In genomic region chr9:108826700-108827340, GRCm38 (mm10) we compare ENCODE assay signal across 8 mouse cellular contexts. TPM values are rescaled to one million over a fixed set of nuclear protein-coding genes. Genes with fewer than 3 reads are reported as not detected.
A peak's percentile ranks its signal among the peaks of the same experiment; 100 is the strongest.
DNase-seq lines count a peak whose midpoint lies in the region; ATAC-seq and TF ChIP-seq lines count a peak whose summit lies in the region.

No protein-coding gene starts in this region.

- no peak overlapping the region for H3K9ac ChIP-seq in CH12.LX (ENCODE audit: insufficient read depth, low read depth)
- H3K9ac ChIP-seq in heart, postnatal 0 days (replicated peaks; ENCODE audit: low read depth, low read length): no peak overlapping the region
- no peak overlapping the region for H3K9ac ChIP-seq in lung, postnatal 0 days (replicated peaks; ENCODE audit: low read depth)

- peaks cover 24% of the 10 kb centered on the region for H3K9me3 ChIP-seq in CH12.LX (replicated peaks; ENCODE audit: low read length)
- no peaks in the 10 kb centered on the region for H3K9me3 ChIP-seq in heart, postnatal 0 days (replicated peaks; ENCODE audit: control insufficient read depth, low read length)
- no peaks in the 10 kb centered on the region for H3K9me3 ChIP-seq in lung, postnatal 0 days (ENCODE audit: low read length)

- H3K4me3 ChIP-seq in CH12.LX (replicated peaks in 1 of 3; ENCODE audit: low read depth in 2 of 3, low read length in 2 of 3, poor library complexity in 1 of 3): no peak overlapping the region
- peak overlapping the region; percentile 35 for H3K4me3 ChIP-seq in heart, postnatal 0 days (ENCODE audit: low read depth, low read length)
- H3K4me3 ChIP-seq in lung, postnatal 0 days (ENCODE audit: low read depth, low read length): peak overlapping the region; percentile 31
- peak overlapping the region; percentile 86 for H3K4me3 ChIP-seq in olfactory bulb, adult 2 months (ENCODE audit: insufficient read depth, low read depth, low read length)
- H3K4me3 ChIP-seq in thymus, adult 2 months (ENCODE audit: control insufficient read depth, insufficient read depth, low read length): peak overlapping the region; percentile 12

- no peaks in the 10 kb centered on the region for H3K36me3 ChIP-seq in CH12.LX (replicated peaks in 1 of 2; ENCODE audit: control insufficient read depth in 1 of 2, insufficient read depth in 1 of 2, low read length in 1 of 2)
- H3K36me3 ChIP-seq in heart, postnatal 0 days (replicated peaks; ENCODE audit: control insufficient read depth, insufficient read depth, low read length): no peaks in the 10 kb centered on the region
- no peaks in the 10 kb centered on the region for H3K36me3 ChIP-seq in lung, postnatal 0 days (ENCODE audit: insufficient read depth, low read length)
- no peaks in the 10 kb centered on the region for H3K36me3 ChIP-seq in thymus, adult 2 months (ENCODE audit: control insufficient read depth, insufficient read depth, low read length)

- peak; percentile 67; the same call in 1 of the 2 replicates for ATAC-seq in erythroid progenitor cell, adult 5-6 weeks (replicated peaks; ENCODE audit: low FRiP score, poor library complexity, severe bottlenecking)
- peak; percentile 71 for ATAC-seq in heart, postnatal 0 days (ENCODE audit: insufficient read depth, low read depth)
- peak; percentile 74 for ATAC-seq in lung, postnatal 0 days

- no peak for TF ChIP-seq CTCF in CH12.LX (conservative IDR thresholded peaks at IDR 0.05 in 1 of 2, IDR thresholded peaks at IDR 0.05 in 1 of 2; ENCODE audit: low read depth in 2 of 2, low read length in 2 of 2)
- no peak for TF ChIP-seq CTCF in brain, embryonic 14.5 days (IDR thresholded peaks at IDR 0.05; ENCODE audit: borderline replicate concordance, extremely low read depth, insufficient read depth, insufficient read length)
- TF ChIP-seq CTCF in heart, postnatal 0 days (IDR thresholded peaks at IDR 0.05; ENCODE audit: low read depth): no peak
- TF ChIP-seq CTCF in lung, postnatal 0 days (IDR thresholded peaks at IDR 0.05): no peak
- no peak for TF ChIP-seq CTCF in olfactory bulb, adult 2 months (IDR thresholded peaks at IDR 0.05; ENCODE audit: insufficient read depth, low read depth, low read length)
- no peak for TF ChIP-seq CTCF in thymus, adult 2 months (IDR thresholded peaks at IDR 0.05; ENCODE audit: borderline replicate concordance, control insufficient read depth, extremely low read depth, insufficient read depth, low read length, poor library complexity)

- no peaks in the 10 kb centered on the region for H3K79me2 ChIP-seq in CH12.LX (replicated peaks; ENCODE audit: control insufficient read depth, extremely low read depth, insufficient read depth, poor library complexity, severe bottlenecking)

- H3K4me2 ChIP-seq in CH12.LX (ENCODE audit: insufficient read depth, low read depth, poor library complexity, severe bottlenecking): no peak overlapping the region
- H3K4me2 ChIP-seq in heart, postnatal 0 days (ENCODE audit: low read depth, low read length): peak overlapping the region; percentile 58
- peak overlapping the region; percentile 63 for H3K4me2 ChIP-seq in lung, postnatal 0 days (replicated peaks; ENCODE audit: low read depth, low read length)

- 3% methylated on average over 39 of the region's 39 CpGs for WGBS in heart, postnatal 0 days
- WGBS in lung, postnatal 0 days: 2% methylated on average over 38 of the region's 39 CpGs
- WGBS in olfactory bulb, adult 2 months: 2% methylated on average over 39 of the region's 39 CpGs
- whole genome bisulfite sequencing in thymus, adult 2 months: 3% methylated on average over 39 of the region's 39 CpGs

- TF ChIP-seq POLR2A in CH12.LX (IDR thresholded peaks at IDR 0.05; ENCODE audit: low read depth, low read length): no peak
- TF ChIP-seq POLR2A in brain, embryonic 14.5 days (IDR thresholded peaks at IDR 0.05; ENCODE audit: borderline replicate concordance, extremely low read depth, insufficient read depth, insufficient read length, poor library complexity, severe bottlenecking): no peak
- no peak for TF ChIP-seq POLR2A in olfactory bulb, adult 2 months (IDR thresholded peaks at IDR 0.05; ENCODE audit: insufficient read depth, low read depth, low read length)
- no peak for TF ChIP-seq POLR2A in thymus, adult 2 months (IDR thresholded peaks at IDR 0.05; ENCODE audit: control insufficient read depth, extremely low read depth, insufficient read depth, low read length, poor library complexity)

- H3K27ac ChIP-seq in CH12.LX (ENCODE audit: insufficient read depth, low read depth): no peak overlapping the region
- no peak overlapping the region for H3K27ac ChIP-seq in heart, postnatal 0 days (ENCODE audit: low read depth)
- no peak overlapping the region for H3K27ac ChIP-seq in lung, postnatal 0 days (ENCODE audit: low read length)
- no peak overlapping the region for H3K27ac ChIP-seq in olfactory bulb, adult 2 months (ENCODE audit: insufficient read depth, low read depth, low read length)
- no peak overlapping the region for H3K27ac ChIP-seq in thymus, adult 2 months (ENCODE audit: control insufficient read depth, insufficient read depth, low read length)

- no peak for TF ChIP-seq RAD21 in CH12.LX (IDR thresholded peaks at IDR 0.05; ENCODE audit: low read depth, low read length)

- DNase-seq in CH12.LX (ENCODE audit: extremely low read depth): no peak
- peak; percentile 81 for DNase-seq in brain, embryonic 14.5 days (ENCODE audit: low read depth)
- DNase-seq in heart, postnatal 0 days (ENCODE audit: low spot score): peak; percentile 40
- DNase-seq in kidney, postnatal 14 days: peak; percentile 85
- peak; percentile 82 for DNase-seq in lung, postnatal 0 days (ENCODE audit: low spot score)
- DNase-seq in thymus, adult 2 months: peak; percentile 74

- peaks cover 19% of the 10 kb centered on the region for H3K27me3 ChIP-seq in CH12.LX (replicated peaks)
- peaks cover 86% of the 10 kb centered on the region for H3K27me3 ChIP-seq in heart, postnatal 0 days (ENCODE audit: control insufficient read depth, insufficient read depth, low read length)
- H3K27me3 ChIP-seq in lung, postnatal 0 days (replicated peaks; ENCODE audit: insufficient read depth, low read length): peaks cover 49% of the 10 kb centered on the region
- peaks cover 20% of the 10 kb centered on the region for H3K27me3 ChIP-seq in thymus, adult 2 months (ENCODE audit: control insufficient read depth, insufficient read depth, low read length)

- dilution Hi-C loops in CH12.LX (cut with MboI; ENCODE audit: extremely low pct_ligation_motif_present, extremely low pct_unique_long_range_greater_than_20kb, low sequenced_read_pairs): no loop called here

- in situ Hi-C loops in CH12.LX (cut with MboI; ENCODE audit: low pct_ligation_motif_present, low pct_unique_long_range_greater_than_20kb, low sequenced_read_pairs): no loop called here

- no peak for TF ChIP-seq EP300 in CH12.LX (IDR thresholded peaks at IDR 0.05; ENCODE audit: low read length)
- no peak for TF ChIP-seq EP300 in heart, postnatal 0 days (IDR thresholded peaks at IDR 0.05; ENCODE audit: low read depth)
- TF ChIP-seq EP300 in lung, postnatal 0 days (IDR thresholded peaks at IDR 0.05): no peak

- H3K4me1 ChIP-seq in CH12.LX (ENCODE audit: control insufficient read depth in 1 of 2, insufficient read depth in 2 of 2): peaks cover 0 to 4% of the 10 kb centered on the region in 2 experiments; a peak in 2 of 4 replicates
- peaks cover 6% of the 10 kb centered on the region; the same call in 1 of the 2 replicates for H3K4me1 ChIP-seq in heart, postnatal 0 days (ENCODE audit: control insufficient read depth, insufficient read depth)
- peaks cover 7% of the 10 kb centered on the region for H3K4me1 ChIP-seq in lung, postnatal 0 days (ENCODE audit: insufficient read depth, low read depth, low read length)
- peaks cover 38% of the 10 kb centered on the region for H3K4me1 ChIP-seq in olfactory bulb, adult 2 months (ENCODE audit: control insufficient read depth, insufficient read depth, low read length)
- H3K4me1 ChIP-seq in thymus, adult 2 months (replicated peaks; ENCODE audit: control insufficient read depth, insufficient read depth, low read length): peaks cover 18% of the 10 kb centered on the region; the same call in 1 of the 2 replicates

RNA-seq across cellular contexts. Expression of gene Celsr3, which starts 0.7 kb away (rescaled TPM):
- 0.04 and 0.29 TPM in 2 replicates for total RNA-seq in CH12.LX (2012; rRNA removed)
- total RNA-seq in CH12.LX (2014; rRNA removed): not detected in 2 replicates
- 0.04 TPM in 1 of 2 replicates, not detected in the other for polyA plus RNA-seq in CH12.LX (2012; ENCODE audit: insufficient read length, low read depth)
- polyA plus RNA-seq in brain, embryonic 14.5 days (2012; rRNA removed): 110 and 130 TPM in 2 replicates
- total RNA-seq in erythroid progenitor cell, adult 5-6 weeks (2015; ENCODE audit: low replicate concordance): 2.9 and 4.3 TPM in 2 replicates
- 0.51 and 0.61 TPM in 2 replicates for total RNA-seq in erythroid progenitor cell, adult 5-6 weeks (2017; ENCODE audit: low replicate concordance)
- total RNA-seq in heart, postnatal 0 days (2014; rRNA removed; ENCODE audit: low replicate concordance): 0.08 TPM in 1 of 2 replicates, not detected in the other
- polyA plus RNA-seq in heart, postnatal 0 days (2015; fragmentation: Nextera tagmentation; extraction: Ambion mirVana): 0.14 TPM in 2 replicates
- polyA plus RNA-seq in lung, postnatal 0 days (2015; fragmentation: Nextera tagmentation; extraction: Ambion mirVana): 0.08 and 0.17 TPM in 2 replicates
- not detected in 2 replicates for polyA plus RNA-seq in olfactory bulb, adult 2 months (2012; ENCODE audit: insufficient read depth, insufficient read length, low replicate concordance, missing spikeins)
- 0.09 and 0.26 TPM in 2 replicates for polyA plus RNA-seq in thymus, adult 2 months (2012; rRNA removed)

RNA-seq across cellular contexts. Expression of gene Nckipsd, which starts 18.7 kb away (rescaled TPM):
- total RNA-seq in CH12.LX (2012; rRNA removed) (4.4 and 6.6 TPM in 2 replicates), CH12.LX (2014; rRNA removed) (5.1 and 6.4 TPM in 2 replicates)
- 11.9 and 13.2 TPM in 2 replicates for polyA plus RNA-seq in CH12.LX (2012; ENCODE audit: insufficient read length, low read depth)
- polyA plus RNA-seq in brain, embryonic 14.5 days (2012; rRNA removed): 34.3 and 38.5 TPM in 2 replicates
- total RNA-seq in erythroid progenitor cell, adult 5-6 weeks (2015; ENCODE audit: low replicate concordance): 2.9 and 6.1 TPM in 2 replicates
- 9.8 and 20.6 TPM in 2 replicates for total RNA-seq in erythroid progenitor cell, adult 5-6 weeks (2017; ENCODE audit: low replicate concordance)
- total RNA-seq in heart, postnatal 0 days (2014; rRNA removed; ENCODE audit: low replicate concordance): 12.0 and 13.7 TPM in 2 replicates
- polyA plus RNA-seq in heart, postnatal 0 days (2015; fragmentation: Nextera tagmentation; extraction: Ambion mirVana): 8.8 and 10.0 TPM in 2 replicates
- polyA plus RNA-seq in lung, postnatal 0 days (2015; fragmentation: Nextera tagmentation; extraction: Ambion mirVana): 10.9 and 14.2 TPM in 2 replicates
- not detected in 2 replicates for polyA plus RNA-seq in olfactory bulb, adult 2 months (2012; ENCODE audit: insufficient read depth, insufficient read length, low replicate concordance, missing spikeins)
- 24.4 and 30.0 TPM in 2 replicates for polyA plus RNA-seq in thymus, adult 2 months (2012; rRNA removed)

RNA-seq across cellular contexts. Expression of gene Slc26a6, which starts 26.3 kb away (rescaled TPM):
- 5.0 and 5.2 TPM in 2 replicates for total RNA-seq in CH12.LX (2012; rRNA removed)
- total RNA-seq in CH12.LX (2014; rRNA removed): 3.4 and 5.0 TPM in 2 replicates
- polyA plus RNA-seq in CH12.LX (2012; ENCODE audit: insufficient read length, low read depth): 8.3 and 10.0 TPM in 2 replicates
- 22.4 and 23.1 TPM in 2 replicates for polyA plus RNA-seq in brain, embryonic 14.5 days (2012; rRNA removed)
- total RNA-seq in erythroid progenitor cell, adult 5-6 weeks (2015; ENCODE audit: low replicate concordance): not detected in 2 replicates
- total RNA-seq in erythroid progenitor cell, adult 5-6 weeks (2017; ENCODE audit: low replicate concordance): not detected in 2 replicates
- 3.6 and 5.7 TPM in 2 replicates for total RNA-seq in heart, postnatal 0 days (2014; rRNA removed; ENCODE audit: low replicate concordance)
- 8.8 and 9.3 TPM in 2 replicates for polyA plus RNA-seq in heart, postnatal 0 days (2015; fragmentation: Nextera tagmentation; extraction: Ambion mirVana)
- 8.3 and 9.7 TPM in 2 replicates for polyA plus RNA-seq in lung, postnatal 0 days (2015; fragmentation: Nextera tagmentation; extraction: Ambion mirVana)
- polyA plus RNA-seq in olfactory bulb, adult 2 months (2012; ENCODE audit: insufficient read depth, insufficient read length, low replicate concordance, missing spikeins): not detected in 2 replicates
- polyA plus RNA-seq in thymus, adult 2 months (2012; rRNA removed): 29.4 and 38.2 TPM in 2 replicates

RNA-seq across cellular contexts. Expression of gene Ip6k2, which starts 43.2 kb away (rescaled TPM):
- total RNA-seq in CH12.LX (2012; rRNA removed) (17.5 and 27.2 TPM in 2 replicates), CH12.LX (2014; rRNA removed) (22.6 and 23.6 TPM in 2 replicates)
- 28.4 and 31.4 TPM in 2 replicates for polyA plus RNA-seq in CH12.LX (2012; ENCODE audit: insufficient read length, low read depth)
- polyA plus RNA-seq in brain, embryonic 14.5 days (2012; rRNA removed): 352 and 472 TPM in 2 replicates
- total RNA-seq in erythroid progenitor cell, adult 5-6 weeks (2015; ENCODE audit: low replicate concordance): 16.2 and 32.7 TPM in 2 replicates
- total RNA-seq in erythroid progenitor cell, adult 5-6 weeks (2017; ENCODE audit: low replicate concordance): 32.5 and 80.9 TPM in 2 replicates
- total RNA-seq in heart, postnatal 0 days (2014; rRNA removed; ENCODE audit: low replicate concordance): 28.9 and 33.1 TPM in 2 replicates
- 20.5 and 22.1 TPM in 2 replicates for polyA plus RNA-seq in heart, postnatal 0 days (2015; fragmentation: Nextera tagmentation; extraction: Ambion mirVana)
- polyA plus RNA-seq in lung, postnatal 0 days (2015; fragmentation: Nextera tagmentation; extraction: Ambion mirVana): 40.4 and 48.1 TPM in 2 replicates
- polyA plus RNA-seq in olfactory bulb, adult 2 months (2012; ENCODE audit: insufficient read depth, insufficient read length, low replicate concordance, missing spikeins): not detected in 2 replicates
- polyA plus RNA-seq in thymus, adult 2 months (2012; rRNA removed): 148 and 163 TPM in 2 replicates

Comparison
In these comparisons a context has a peak if more than half of its experiments do, and no peak if none do; other contexts are left out.
1. H3K4me3 ChIP-seq: peak in heart, postnatal 0 days (single experiment), lung, postnatal 0 days (single experiment), olfactory bulb, adult 2 months (single experiment) and thymus, adult 2 months (single experiment); none in CH12.LX (0 of 3).
2. Peak in every context shown above with its lines, with median percentiles within 50 percentile points of each other: ATAC-seq.